Mouse (Mus musculus) monocyte, adult 2 months (primary cell): ENCODE data around the gene Shb.

Source experiments
- DNase-seq, 2 experiments: peaks; one replicate each; pipeline ENCODE4 v3.0.0; 2022; ENCODE audit warnings: low spot score in 2 of 2, low read depth in 1 of 2

Shb gene

GRCm38 (mm10) chr4:45506613-45507012 is 25.7 kb downstream of the Shb start:
- no peak for DNase-seq

- no peak for DNase-seq
Measured at GRCm38 (mm10) chr4:45505671-45506070, 26.6 kb downstream of the Shb start.

DNA sequence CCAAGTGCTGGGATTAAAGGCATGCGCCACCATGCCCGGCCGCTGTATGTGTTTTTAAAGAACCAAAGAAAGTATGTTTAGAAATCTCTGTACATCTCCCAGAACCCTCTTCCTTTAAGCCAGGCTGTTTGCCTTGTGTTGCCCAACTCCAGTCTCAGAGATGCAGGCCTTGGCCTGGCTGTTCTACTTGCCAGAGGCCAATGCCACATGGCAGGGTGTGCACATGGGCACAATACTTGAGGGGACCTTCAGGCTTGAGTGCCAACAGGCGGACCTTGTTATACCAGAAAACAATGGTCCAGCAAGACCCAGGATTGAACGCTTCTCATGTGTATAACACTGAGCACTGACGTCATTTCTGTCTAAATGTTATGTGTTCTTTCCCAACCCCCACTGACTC is 27.1 kb downstream of the Shb start:
- DNase-seq, result no peak

DNA sequence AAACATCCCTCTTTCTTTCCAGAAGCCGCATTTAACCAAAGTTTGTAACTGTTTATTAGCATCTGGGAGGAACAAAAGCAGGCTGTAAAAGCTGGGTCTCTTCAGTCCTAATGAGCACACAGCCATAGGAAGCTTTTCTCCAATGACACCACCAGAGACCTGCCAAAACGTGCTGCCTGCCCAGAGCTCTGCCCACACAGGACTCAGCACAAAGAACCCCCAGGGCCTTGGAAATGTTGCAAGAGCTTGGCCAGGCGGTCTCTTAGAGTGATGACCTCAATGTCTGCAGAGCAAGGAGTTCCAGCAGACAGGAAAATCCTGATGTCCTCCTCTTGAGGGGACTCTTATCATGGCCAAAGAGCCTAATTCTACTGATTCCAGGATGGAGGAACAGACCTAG is 28.5 kb downstream of the Shb start:
- no peak for DNase-seq

GRCm38 (mm10) chr4:45503380-45503779 is 28.9 kb downstream of the Shb start:
- no peak for DNase-seq

DNA sequence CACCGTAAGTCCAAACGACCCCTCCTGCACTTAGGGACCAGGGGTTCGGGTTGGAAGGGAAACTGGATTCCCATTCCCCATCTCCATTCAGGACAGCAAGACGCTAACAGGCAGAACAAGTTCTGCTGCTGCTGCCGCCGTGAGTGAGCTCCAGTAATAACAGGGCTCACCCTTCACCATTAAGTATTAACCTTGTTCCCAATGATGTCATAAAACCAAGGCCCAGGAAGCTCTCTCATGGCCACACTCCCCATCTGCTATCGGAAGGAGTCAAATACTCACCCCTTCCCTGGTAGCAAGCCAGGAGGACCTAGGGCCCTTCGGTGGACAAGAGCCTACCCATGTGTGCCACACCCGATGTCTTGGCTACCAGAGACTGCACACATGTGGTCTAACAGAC is 30.3 kb downstream of the Shb start:
- no peak for DNase-seq

GRCm38 (mm10) chr4:45500381-45500780 is 31.9 kb downstream of the Shb start:
- DNase-seq, result no peak

GRCm38 (mm10) chr4:45499556-45499955 is 32.7 kb downstream of the Shb start:
- DNase-seq, result no peak

- DNase-seq, result no peak
Measured at GRCm38 (mm10) chr4:45499081-45499480, 33.2 kb downstream of the Shb start.

DNA sequence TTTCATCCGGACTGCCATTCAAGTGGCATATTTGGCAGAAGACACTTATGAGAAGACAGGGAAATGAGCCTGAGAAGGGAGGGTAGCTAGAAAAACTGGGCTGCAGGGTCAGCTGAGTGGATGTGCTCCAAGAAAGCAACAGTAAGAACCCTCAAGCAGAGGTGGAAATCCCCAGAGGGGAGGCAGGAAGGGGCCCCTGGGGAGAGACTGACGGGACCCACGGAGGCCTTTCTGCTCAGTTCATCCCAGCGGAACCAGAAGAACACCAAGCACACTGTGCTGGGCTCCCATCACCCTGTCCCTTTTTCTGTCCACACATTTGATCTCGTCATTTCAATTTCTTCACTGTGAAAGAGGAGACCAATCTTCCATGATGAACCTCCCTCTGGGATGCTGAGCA is 33.9 kb downstream of the Shb start:
- DNase-seq, result no peak

DNA sequence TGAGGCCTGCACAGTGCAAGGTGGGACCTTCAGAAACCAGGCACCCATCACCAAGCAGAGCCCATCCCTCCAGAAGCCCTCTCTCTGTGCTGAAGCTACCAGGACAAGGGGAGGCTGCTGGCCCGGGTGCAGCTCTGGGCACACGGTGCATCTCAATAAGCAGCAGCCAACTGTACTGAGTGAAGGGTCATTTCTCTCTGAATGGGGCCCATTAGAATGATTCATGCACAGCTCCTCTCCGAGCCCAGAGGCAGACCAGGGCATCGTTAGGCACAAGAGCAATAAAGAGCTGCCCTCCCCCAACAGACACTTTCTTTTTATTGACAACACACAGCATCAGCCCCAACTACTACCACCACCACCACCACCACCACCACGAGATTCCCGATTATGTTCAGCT is 35.0 kb downstream of the Shb start:
- no peak for DNase-seq

DNA sequence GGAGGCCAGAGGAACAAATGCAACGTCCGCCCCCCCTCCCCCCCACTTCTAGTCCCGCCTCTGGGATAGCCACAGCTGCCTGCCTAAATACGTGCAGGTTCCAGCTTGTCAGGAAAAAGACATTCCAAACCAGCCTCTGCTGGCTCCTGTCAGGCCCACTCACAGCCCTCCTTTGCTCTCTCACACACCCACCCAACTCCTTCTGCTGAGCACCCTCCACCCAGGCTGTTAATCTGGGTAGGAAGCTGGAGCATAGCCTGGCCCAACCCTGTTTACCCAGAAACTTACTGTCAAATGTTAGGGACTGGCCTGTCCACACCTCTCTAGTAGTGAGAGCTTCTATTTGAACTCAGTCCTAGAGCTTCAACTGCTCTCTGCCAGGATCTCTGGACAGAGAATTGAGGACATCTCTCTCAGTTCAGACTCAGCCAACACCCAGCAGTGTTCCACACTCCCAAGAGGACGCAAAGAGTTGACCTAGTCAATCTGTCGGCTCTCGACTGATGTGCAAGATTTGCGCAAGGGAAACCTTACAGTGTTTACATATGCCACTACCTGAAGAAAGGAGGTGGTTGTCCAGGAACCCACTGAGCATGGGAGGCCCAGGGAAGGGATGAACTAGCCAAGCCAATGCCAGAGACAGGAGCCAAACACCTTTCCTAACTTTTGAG is 36.6 kb downstream of the Shb start:
- no peak for DNase-seq

- DNase-seq, result no peak
Measured at GRCm38 (mm10) chr4:45493786-45494400, 38.4 kb downstream of the Shb start.

DNA sequence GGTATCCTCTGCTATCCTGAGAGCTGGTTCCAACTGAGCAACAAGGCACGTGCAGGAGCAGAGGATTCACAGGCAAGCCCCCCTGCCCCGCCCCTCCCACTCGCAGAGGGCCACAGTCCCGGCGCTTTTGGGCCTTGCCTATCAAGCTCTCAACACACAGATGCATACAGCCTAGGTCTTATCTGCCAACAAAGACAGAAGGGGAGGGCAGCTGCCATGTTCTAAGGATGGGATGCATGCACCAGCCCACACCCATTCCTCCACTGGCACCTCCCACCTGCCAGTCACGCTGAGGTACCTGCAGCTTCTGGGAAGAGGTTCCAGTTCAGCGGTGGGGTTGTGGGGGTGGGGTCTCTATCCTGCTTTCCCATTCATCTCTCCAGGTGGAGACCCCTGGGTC is 39.2 kb downstream of the Shb start:
- DNase-seq, result no peak

DNA sequence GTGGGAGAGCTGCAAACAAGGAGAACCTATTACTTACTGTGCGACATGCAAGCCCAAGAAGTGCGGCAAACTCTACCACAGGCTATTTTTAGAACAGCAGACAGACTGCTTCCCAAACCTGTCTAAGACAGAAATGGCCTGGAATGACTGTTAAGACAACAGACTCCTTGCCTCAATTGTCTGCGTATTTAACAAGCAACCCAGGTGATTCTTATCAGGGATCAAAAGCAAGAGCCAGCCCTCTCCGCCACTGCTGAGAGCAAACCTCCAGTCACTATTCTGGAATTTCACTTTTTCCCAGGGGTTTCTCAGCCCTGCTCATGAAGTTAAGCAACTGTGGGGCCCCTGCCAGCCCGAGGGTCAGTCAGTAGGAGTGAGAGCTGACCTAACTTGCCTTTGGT is 39.6 kb downstream of the Shb start:
- no peak for DNase-seq

- DNase-seq, result no peak
Measured at GRCm38 (mm10) chr4:45491685-45492601, 40.3 kb downstream of the Shb start.

DNA sequence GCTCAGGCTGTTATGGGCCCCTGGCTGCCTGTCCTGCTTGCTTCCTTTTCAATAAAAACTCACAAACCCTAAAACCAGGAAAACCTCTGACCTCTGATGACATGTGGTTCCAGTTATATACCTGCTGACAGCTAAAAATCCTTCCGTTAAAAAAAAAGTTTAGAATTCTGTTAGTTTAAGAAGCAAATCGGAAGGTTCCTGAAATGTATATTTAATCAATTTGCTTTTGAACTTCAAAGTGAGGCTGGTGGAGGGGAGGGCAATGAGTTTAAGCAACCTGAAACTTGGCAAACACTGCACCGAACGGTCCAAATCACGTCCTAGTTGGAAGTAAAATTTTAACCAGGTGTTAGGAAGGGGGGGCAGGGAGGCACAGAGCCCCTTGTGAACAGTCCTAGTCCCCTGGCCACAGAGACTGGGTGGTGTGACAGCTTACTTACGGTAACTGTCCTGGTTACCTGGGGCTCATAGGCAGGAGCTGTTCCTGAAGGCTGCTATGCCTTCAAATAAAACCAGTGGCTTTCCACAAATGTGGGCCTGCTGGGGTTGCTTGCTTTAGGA is 41.1 kb downstream of the Shb start:
- no peak for DNase-seq

DNA sequence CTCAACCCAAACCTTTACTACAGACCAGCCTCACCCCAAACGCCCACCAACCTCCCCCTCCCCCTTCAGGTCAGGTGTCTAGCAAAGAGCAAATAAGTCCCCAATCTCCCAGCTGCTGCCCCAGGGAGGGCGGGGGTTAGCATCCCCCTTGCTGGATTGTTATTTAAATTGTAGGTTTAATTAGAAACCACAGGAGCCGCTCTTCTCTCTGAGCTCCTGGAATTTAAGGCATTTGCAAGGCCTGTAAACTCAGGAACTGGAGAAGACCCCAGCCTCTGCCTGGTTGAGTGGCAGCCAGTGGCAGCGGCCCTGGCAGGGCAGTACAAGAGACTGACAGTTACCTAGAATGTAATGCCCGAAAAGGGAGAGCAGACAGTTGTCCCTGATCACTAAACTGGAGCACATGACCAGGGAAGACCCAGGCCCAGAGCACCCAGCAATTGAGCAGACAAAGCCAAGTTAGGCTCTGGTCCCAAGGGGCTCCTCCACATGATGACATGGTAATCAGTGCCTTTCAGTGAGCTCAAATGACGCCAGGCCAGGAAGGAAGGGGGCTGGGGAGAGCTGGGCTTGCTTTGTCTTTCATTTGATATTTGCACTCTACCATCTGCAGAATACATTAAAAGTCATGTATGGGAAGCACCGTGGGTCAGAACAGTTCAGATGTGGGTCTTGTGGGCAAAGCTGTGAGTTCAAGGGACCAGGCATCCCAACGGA is 42.1 kb downstream of the Shb start:
- no peak for DNase-seq

GRCm38 (mm10) chr4:45489141-45490035 is 42.9 kb downstream of the Shb start:
- peak; percentile 40 to 45 for DNase-seq

- peak; percentile 57 to 62 for DNase-seq
Measured at GRCm38 (mm10) chr4:45487681-45488081, 44.6 kb downstream of the Shb start.
